Mouse (Mus musculus) CH12.LX (cell line): ENCODE data around the gene Astl. TPM values are rescaled to one million over a fixed set of nuclear protein-coding genes. Genes with fewer than 3 reads are reported as not detected.

Experiments used
- DNase-seq: peaks from one replicate; pipeline ENCODE4 v3.0.0-alpha.2; 2013; ENCODE audit errors: extremely low read depth
- H3K27ac ChIP-seq: 2 replicates; pipeline ENCODE4 v1.5.1; 2012; ENCODE audit warnings: low read depth, mild to moderate bottlenecking, control low read depth, moderate library complexity; ENCODE audit not compliant: insufficient read depth
- H3K27me3 ChIP-seq: replicated peaks from 2 replicates; pipeline ENCODE3; 2012; ENCODE audit warnings: inconsistent platforms
- H3K36me3 ChIP-seq, 2 experiments: replicated peaks in 1 of 2; 2 replicates each; pipeline versions ENCODE3 to v1.6.1; 2012; ENCODE audit warnings: inconsistent platforms in 1 of 2, low read length in 1 of 2, mild to moderate bottlenecking in 1 of 2, mixed read lengths in 1 of 2, moderate library complexity in 1 of 2; ENCODE audit not compliant: control insufficient read depth in 1 of 2, insufficient read depth in 1 of 2
- H3K4me1 ChIP-seq, 2 experiments: 2 replicates each; pipeline ENCODE4 v1.6.1; 2012; ENCODE audit warnings: inconsistent platforms in 1 of 2, moderate library complexity in 1 of 2; ENCODE audit not compliant: insufficient read depth in 2 of 2, control insufficient read depth in 1 of 2
- H3K4me2 ChIP-seq: 2 replicates; pipeline ENCODE4 v1.6.1; 2012; ENCODE audit warnings: low read depth, mild to moderate bottlenecking, control low read depth; ENCODE audit not compliant: poor library complexity, insufficient read depth, severe bottlenecking
- H3K4me3 ChIP-seq, 3 experiments: fragments of 150-350 bp in 1 of 3; sonication (generic) in 1 of 3; replicated peaks in 1 of 3; 2 replicates each; pipeline versions ENCODE3 to v1.5.1; 2011 to 2012; ENCODE audit warnings: low read depth in 2 of 3, low read length in 2 of 3, mild to moderate bottlenecking in 2 of 3, moderate library complexity in 2 of 3, control low read depth in 1 of 3, improper control_type of control experiment in 1 of 3, inconsistent platforms in 1 of 3, mixed read lengths in 1 of 3; ENCODE audit not compliant: poor library complexity in 1 of 3
- H3K79me2 ChIP-seq: replicated peaks from 2 replicates; pipeline ENCODE4 v1.6.1; 2012; ENCODE audit warnings: mild to moderate bottlenecking, moderate library complexity; ENCODE audit not compliant: control insufficient read depth, poor library complexity, insufficient read depth, severe bottlenecking; ENCODE audit errors: extremely low read depth
- H3K9ac ChIP-seq: 2 replicates; pipeline ENCODE4 v1.6.1; 2012; ENCODE audit warnings: low read depth, mild to moderate bottlenecking, control low read depth, moderate library complexity; ENCODE audit not compliant: insufficient read depth
- H3K9me3 ChIP-seq: replicated peaks from 2 replicates; pipeline ENCODE3; 2012; ENCODE audit warnings: low read length, inconsistent platforms, mixed read lengths
- CHD2 ChIP-seq: IDR thresholded peaks from 2 replicates; pipeline ENCODE4 v1.6.1; 2011; ENCODE audit warnings: low read length, improper control_type of control experiment
- E2F4 ChIP-seq: IDR thresholded peaks from 2 replicates; pipeline ENCODE4 v1.6.1; 2011; ENCODE audit warnings: low read depth, low read length, improper control_type of control experiment; ENCODE audit not compliant: insufficient replicate concordance
- EP300 ChIP-seq: IDR thresholded peaks from 2 replicates; pipeline ENCODE4 v1.6.1; 2011; ENCODE audit warnings: low read length, improper control_type of control experiment
- GABPA ChIP-seq: IDR thresholded peaks from 2 replicates; pipeline ENCODE4 v1.6.1; 2012; ENCODE audit warnings: low read depth, low read length, improper control_type of control experiment, inconsistent platforms; ENCODE audit not compliant: insufficient replicate concordance
- HCFC1 ChIP-seq: IDR thresholded peaks from 2 replicates; pipeline ENCODE4 v1.6.1; 2012; ENCODE audit warnings: low read depth, mild to moderate bottlenecking, inconsistent platforms, low read length, improper control_type of control experiment
- JUN ChIP-seq: IDR thresholded peaks from 2 replicates; pipeline ENCODE4 v1.6.1; 2011; ENCODE audit warnings: low read depth, mild to moderate bottlenecking, low read length, improper control_type of control experiment, moderate library complexity; ENCODE audit not compliant: insufficient read depth
- JUND ChIP-seq: conservative IDR thresholded peaks from 2 replicates; pipeline ENCODE4 v1.6.1; 2011; ENCODE audit warnings: low read depth, low read length, improper control_type of control experiment
- MAFK ChIP-seq: IDR thresholded peaks from 2 replicates; pipeline ENCODE4 v1.6.1; 2011; ENCODE audit warnings: low read length, improper control_type of control experiment; ENCODE audit not compliant: insufficient replicate concordance
- MAZ ChIP-seq: IDR thresholded peaks from 2 replicates; pipeline ENCODE4 v1.6.1; 2012; ENCODE audit warnings: low read depth, mild to moderate bottlenecking, inconsistent platforms, low read length, improper control_type of control experiment, moderate library complexity
- MEF2A ChIP-seq: IDR thresholded peaks from 2 replicates; pipeline ENCODE4 v1.6.1; 2014; ENCODE audit warnings: low read depth, mild to moderate bottlenecking, inconsistent platforms, low read length, improper control_type of control experiment, borderline replicate concordance
- NRF1 ChIP-seq: IDR thresholded peaks from 2 replicates; pipeline ENCODE4 v1.6.1; 2014; ENCODE audit warnings: low read depth, mild to moderate bottlenecking, inconsistent platforms, low read length, improper control_type of control experiment, moderate library complexity
- RAD21 ChIP-seq: IDR thresholded peaks from 2 replicates; pipeline ENCODE4 v1.6.1; 2011; ENCODE audit warnings: low read depth, mild to moderate bottlenecking, low read length, improper control_type of control experiment, moderate library complexity
- SMC3 ChIP-seq: IDR thresholded peaks from 2 replicates; pipeline ENCODE4 v1.6.1; 2011; ENCODE audit warnings: low read depth, low read length, improper control_type of control experiment
- TBP ChIP-seq: conservative IDR thresholded peaks from 2 replicates; pipeline ENCODE4 v1.6.1; 2011; ENCODE audit warnings: low read depth, low read length, improper control_type of control experiment
- TCF12 ChIP-seq: IDR thresholded peaks from 2 replicates; pipeline ENCODE4 v1.6.1; 2014; ENCODE audit warnings: low read depth, mild to moderate bottlenecking, inconsistent platforms, low read length, improper control_type of control experiment
- UBTF ChIP-seq: IDR thresholded peaks from 2 replicates; pipeline ENCODE4 v1.6.1; 2012; ENCODE audit warnings: low read depth, mild to moderate bottlenecking, inconsistent platforms, low read length, improper control_type of control experiment, moderate library complexity
- ZC3H11A ChIP-seq: IDR thresholded peaks from 2 replicates; pipeline ENCODE4 v1.6.1; 2012; ENCODE audit warnings: low read depth, mild to moderate bottlenecking, inconsistent platforms, low read length, improper control_type of control experiment
- ZNF384 ChIP-seq: IDR thresholded peaks from 2 replicates; pipeline ENCODE4 v1.6.1; 2012; ENCODE audit warnings: low read depth, low read length, improper control_type of control experiment, inconsistent platforms
- dilution Hi-C: fragments of 300-500 bp; cut with MboI; formaldehyde crosslinking; loops from 2 replicates; pipeline ENCODE4 v1.14.3; 2020; ENCODE audit warnings: low sequenced_read_pairs; ENCODE audit not compliant: extremely low pct_unique_long_range_greater_than_20kb, extremely low pct_ligation_motif_present
- in situ Hi-C: fragments of 300-500 bp; cut with MboI; formaldehyde crosslinking; loops from 3 replicates; pipeline ENCODE4 v1.14.3; 2019; ENCODE audit warnings: low sequenced_read_pairs, low pct_ligation_motif_present, low pct_unique_long_range_greater_than_20kb, mixed read lengths
- polyA plus RNA-seq: library from polyadenylated mRNA; unstranded; fragments of >175 nt; gene quantifications from 2 replicates; pipeline ENCODE4 v1.2.1, GENCODE M21; 2012; ENCODE audit warnings: low read depth; ENCODE audit not compliant: insufficient read length
- total RNA-seq, 2 experiments: library from RNA; depleted of rRNA; stranded (reverse); fragments of 300-350 nt in 1 of 2; fragments of >200 nt in 1 of 2; gene quantifications; 2 replicates each; pipeline ENCODE4 v1.2.3; 2012 to 2014

The Astl gene
- total and polyA plus RNA-seq, 3 experiments = 0.08 TPM; not detected in 2

- no peak overlapping the region for H3K9ac ChIP-seq
Measured at GRCm38 (mm10) chr2:127364452-127364851, 26.0 kb downstream of the Astl start.

GRCm38 (mm10) chr2:127367126-127367820 lies 28.8 kb downstream of the Astl start:
- H3K9me3 ChIP-seq = no peaks in the 10 kb centered on the region
- dilution Hi-C loops = no loop called here
- no peak overlapping the region for H3K27ac ChIP-seq
- DNase-seq = no peak
- no peak overlapping the region for H3K9ac ChIP-seq
- H3K36me3 ChIP-seq = no peaks in the 10 kb centered on the region
- no peak for TF ChIP-seq ZNF384
- no peak for TF ChIP-seq RAD21
- no peak for TF ChIP-seq TCF12
- no peak for TF ChIP-seq MEF2A
- TF ChIP-seq EP300 = no peak
- no peak for TF ChIP-seq HCFC1
- no peak for TF ChIP-seq E2F4
- no peak for TF ChIP-seq MAZ
- TF ChIP-seq SMC3 = no peak
- TF ChIP-seq GABPA = no peak
- no peak for TF ChIP-seq CHD2
- no peak for TF ChIP-seq ZC3H11A
- no peak for TF ChIP-seq JUN
- no peak for TF ChIP-seq UBTF
- H3K4me3 ChIP-seq = no peak overlapping the region
- H3K79me2 ChIP-seq = no peaks in the 10 kb centered on the region
- no peak overlapping the region for H3K4me2 ChIP-seq
- peaks cover 10% of the 10 kb centered on the region for H3K27me3 ChIP-seq
- peaks cover 9 to 21% of the 10 kb centered on the region in 2 experiments for H3K4me1 ChIP-seq
- in situ Hi-C loops = no loop called here

More at GRCm38 (mm10) chr2:127364452-127364851, 26.0 kb downstream of the Astl start:
- H3K36me3 ChIP-seq = no peaks in the 10 kb centered on the region
- H3K9me3 ChIP-seq = no peaks in the 10 kb centered on the region
- no peak overlapping the region for H3K4me3 ChIP-seq
- dilution Hi-C loops = no loop called here
- no peak for DNase-seq
- no peak overlapping the region for H3K27ac ChIP-seq
- peaks cover 10% of the 10 kb centered on the region for H3K27me3 ChIP-seq
- H3K4me2 ChIP-seq = no peak overlapping the region; the same call in 1 of the 2 replicates
- no peak for TF ChIP-seq ZNF384
- TF ChIP-seq NRF1 = no peak
- no peak for TF ChIP-seq TBP
- no peak for TF ChIP-seq JUND
- TF ChIP-seq MAFK = no peak
- peaks cover 0 to 7% of the 10 kb centered on the region in 2 experiments; a peak in 2 of 4 replicates for H3K4me1 ChIP-seq
- in situ Hi-C loops = loop anchor here (5.0 kb wide), 1 partner anchor 63 kb away; the partner anchor contains the start of gene Gpat2
- H3K79me2 ChIP-seq = no peaks in the 10 kb centered on the region
